Mouse (Mus musculus): Measurements from ENCODE around the gene Acyp1.

The Acyp1 gene

DNA sequence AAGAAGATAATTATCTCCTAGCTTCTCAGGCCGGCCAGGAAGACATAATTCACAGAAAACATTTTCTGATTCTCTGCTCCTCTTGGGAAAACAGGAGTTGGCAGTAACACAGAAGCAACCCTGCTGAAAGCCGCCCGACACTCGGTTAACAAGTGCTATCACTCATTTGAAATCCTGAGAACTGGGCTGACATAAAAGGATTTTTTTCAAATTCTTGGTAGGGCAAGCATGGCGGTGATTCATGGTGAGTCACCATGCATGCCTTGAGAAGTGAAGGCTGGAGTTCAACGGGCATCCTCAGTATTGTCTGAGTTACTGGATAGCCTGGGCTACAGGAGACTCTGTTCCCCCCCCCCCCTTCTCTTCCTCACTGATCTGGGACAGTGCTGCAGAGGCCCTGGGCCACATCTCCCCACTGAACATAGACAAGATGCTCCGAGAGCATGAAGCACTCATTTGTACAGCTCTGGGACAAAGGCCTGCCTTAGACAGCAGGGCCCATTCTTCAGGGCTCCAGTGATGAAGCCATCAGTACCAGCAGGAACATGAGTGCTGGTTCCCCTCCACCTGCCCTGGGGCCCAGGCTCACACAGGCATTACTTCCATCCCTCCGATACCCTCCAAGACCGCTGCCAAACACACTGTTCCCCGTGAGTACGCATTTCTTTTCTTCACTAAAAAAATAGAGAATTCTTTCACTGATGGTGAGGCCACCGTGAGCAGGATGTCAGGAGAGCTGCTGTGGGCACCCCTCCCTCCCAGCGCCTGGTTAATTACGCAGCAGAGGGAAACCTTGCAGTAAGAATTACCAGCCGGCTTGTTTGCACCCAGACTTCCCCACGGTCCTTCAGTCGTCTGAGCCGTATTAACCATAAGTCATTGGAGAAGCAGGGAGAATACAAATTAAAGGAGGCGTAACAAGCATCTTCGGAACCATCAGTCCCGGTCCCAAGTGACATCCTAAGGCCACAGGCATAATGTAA lies 54.6 kb downstream of the Acyp1 start:
- DNase-seq (ENCODE audit: low read depth) = peak; percentile 88

DNA sequence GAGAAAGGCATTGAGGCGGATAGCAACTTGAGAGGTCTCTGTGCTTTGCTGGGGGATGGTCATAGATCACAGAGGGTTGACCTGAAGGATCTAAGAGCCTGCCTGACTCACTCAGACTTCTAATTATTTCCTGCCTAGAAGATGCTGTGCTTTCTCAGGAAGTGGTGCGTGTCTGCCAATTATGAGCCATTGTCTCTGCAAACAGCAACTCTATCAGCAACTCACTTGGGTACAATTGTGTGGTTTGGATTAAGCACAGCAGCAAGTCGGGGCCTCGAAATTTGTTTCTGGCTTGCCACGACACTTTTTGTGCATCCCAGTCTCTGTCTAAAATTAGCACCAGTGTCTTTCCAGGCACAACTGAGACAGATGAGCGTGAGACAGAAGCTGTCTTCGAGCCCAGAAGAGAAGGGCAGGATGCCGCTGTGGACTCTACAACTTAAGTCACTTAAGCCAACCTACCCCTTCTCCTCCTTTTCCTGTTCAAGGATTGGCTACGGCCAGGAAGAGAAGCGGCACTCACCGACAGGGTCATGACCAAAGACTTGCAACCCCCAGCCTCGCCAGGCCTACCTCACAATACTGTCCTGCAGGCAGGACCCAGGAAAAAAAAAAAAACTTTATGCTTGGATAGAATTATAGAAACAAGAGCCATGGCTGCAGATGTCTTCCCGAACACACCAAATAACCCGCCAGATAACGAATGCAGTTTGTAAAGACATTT lies 60.2 kb downstream of the Acyp1 start:
- DNase-seq (ENCODE audit: low read depth) = no peak

DNA sequence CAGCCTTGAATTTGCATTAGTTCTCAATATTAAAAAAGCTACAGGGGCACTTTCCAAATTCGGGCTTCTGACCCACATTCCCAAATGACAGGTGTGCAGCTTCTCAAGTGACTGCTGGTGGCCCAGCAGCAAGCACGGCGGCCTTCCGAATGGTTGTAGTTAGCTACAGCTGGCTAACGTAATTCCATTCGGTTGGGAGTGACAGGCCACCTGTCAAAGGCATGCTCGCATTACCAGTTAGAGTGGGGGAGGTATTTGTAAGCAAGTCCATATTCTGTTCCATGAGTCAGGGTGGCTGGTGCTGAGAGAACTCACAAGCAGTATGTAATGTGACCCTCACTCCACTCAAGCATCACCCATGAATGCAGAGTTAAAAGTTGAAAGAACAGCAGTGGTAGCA lies 61.0 kb downstream of the Acyp1 start:
- DNase-seq (ENCODE audit: low read depth) = peak; percentile 25

Measured in NIH3T3 (cell line).